Mouse (Mus musculus): Measurements from ENCODE around the gene Nkd1. TPM values are rescaled to one million over a fixed set of nuclear protein-coding genes. Genes with fewer than 3 reads are reported as not detected.
A peak's percentile ranks its signal among the peaks of the same experiment; 100 is the strongest.

The Nkd1 gene
- polyA plus RNA-seq, 1 experiment: 68.5 TPM

- peak; percentile 26 for DNase-seq (ENCODE audit: low read depth)
- TF ChIP-seq CTCF (IDR thresholded peaks at IDR 0.05; ENCODE audit: borderline replicate concordance, extremely low read depth, insufficient read depth, insufficient read length) (no peak), POLR2A (IDR thresholded peaks at IDR 0.05; ENCODE audit: borderline replicate concordance, extremely low read depth, insufficient read depth, insufficient read length, poor library complexity, severe bottlenecking) (no peak)
Observed at GRCm38 (mm10) chr8:88521541-88522414, 624 bp downstream of the Nkd1 start.

GRCm38 (mm10) chr8:88522433-88523030 is 1.4 kb downstream of the Nkd1 start:
- peak; percentile 31 for DNase-seq (ENCODE audit: low read depth)
- TF ChIP-seq CTCF (IDR thresholded peaks at IDR 0.05; ENCODE audit: borderline replicate concordance, extremely low read depth, insufficient read depth, insufficient read length): no peak
- TF ChIP-seq POLR2A (IDR thresholded peaks at IDR 0.05; ENCODE audit: borderline replicate concordance, extremely low read depth, insufficient read depth, insufficient read length, poor library complexity, severe bottlenecking): no peak

GRCm38 (mm10) chr8:88523621-88524020 is 2.5 kb downstream of the Nkd1 start:
- peak; percentile 26 for DNase-seq (ENCODE audit: low read depth)
- TF ChIP-seq CTCF (IDR thresholded peaks at IDR 0.05; ENCODE audit: borderline replicate concordance, extremely low read depth, insufficient read depth, insufficient read length): no peak
- no peak for TF ChIP-seq POLR2A (IDR thresholded peaks at IDR 0.05; ENCODE audit: borderline replicate concordance, extremely low read depth, insufficient read depth, insufficient read length, poor library complexity, severe bottlenecking)

- DNase-seq (ENCODE audit: low read depth): peak; percentile 45
- no peak for TF ChIP-seq CTCF (IDR thresholded peaks at IDR 0.05; ENCODE audit: borderline replicate concordance, extremely low read depth, insufficient read depth, insufficient read length)
- no peak for TF ChIP-seq POLR2A (IDR thresholded peaks at IDR 0.05; ENCODE audit: borderline replicate concordance, extremely low read depth, insufficient read depth, insufficient read length, poor library complexity, severe bottlenecking)
Observed at GRCm38 (mm10) chr8:88524132-88524531, 3.0 kb downstream of the Nkd1 start.

GRCm38 (mm10) chr8:88524851-88525250 is 3.7 kb downstream of the Nkd1 start:
- no peak for TF ChIP-seq CTCF (IDR thresholded peaks at IDR 0.05; ENCODE audit: borderline replicate concordance, extremely low read depth, insufficient read depth, insufficient read length)
- TF ChIP-seq POLR2A (IDR thresholded peaks at IDR 0.05; ENCODE audit: borderline replicate concordance, extremely low read depth, insufficient read depth, insufficient read length, poor library complexity, severe bottlenecking): no peak
- no peak for DNase-seq (ENCODE audit: low read depth)

- TF ChIP-seq CTCF (IDR thresholded peaks at IDR 0.05; ENCODE audit: borderline replicate concordance, extremely low read depth, insufficient read depth, insufficient read length) (no peak), POLR2A (IDR thresholded peaks at IDR 0.05; ENCODE audit: borderline replicate concordance, extremely low read depth, insufficient read depth, insufficient read length, poor library complexity, severe bottlenecking) (no peak)
- peak; percentile 32 for DNase-seq (ENCODE audit: low read depth)
Observed at GRCm38 (mm10) chr8:88526296-88526695, 5.1 kb downstream of the Nkd1 start.

- TF ChIP-seq POLR2A (IDR thresholded peaks at IDR 0.05; ENCODE audit: borderline replicate concordance, extremely low read depth, insufficient read depth, insufficient read length, poor library complexity, severe bottlenecking): no peak
- no peak for TF ChIP-seq CTCF (IDR thresholded peaks at IDR 0.05; ENCODE audit: borderline replicate concordance, extremely low read depth, insufficient read depth, insufficient read length)
- no peak for DNase-seq (ENCODE audit: low read depth)
Observed at GRCm38 (mm10) chr8:88528186-88528585, 7.0 kb downstream of the Nkd1 start.

- no peak for TF ChIP-seq CTCF (IDR thresholded peaks at IDR 0.05; ENCODE audit: borderline replicate concordance, extremely low read depth, insufficient read depth, insufficient read length)
- no peak for TF ChIP-seq POLR2A (IDR thresholded peaks at IDR 0.05; ENCODE audit: borderline replicate concordance, extremely low read depth, insufficient read depth, insufficient read length, poor library complexity, severe bottlenecking)
- DNase-seq (ENCODE audit: low read depth): no peak
Observed at GRCm38 (mm10) chr8:88529798-88530197, 8.6 kb downstream of the Nkd1 start.

GRCm38 (mm10) chr8:88537081-88537480 is 15.9 kb downstream of the Nkd1 start:
- DNase-seq (ENCODE audit: low read depth): no peak
- no peak for TF ChIP-seq CTCF (IDR thresholded peaks at IDR 0.05; ENCODE audit: borderline replicate concordance, extremely low read depth, insufficient read depth, insufficient read length)
- TF ChIP-seq POLR2A (IDR thresholded peaks at IDR 0.05; ENCODE audit: borderline replicate concordance, extremely low read depth, insufficient read depth, insufficient read length, poor library complexity, severe bottlenecking): no peak

- peak; percentile 32 for DNase-seq (ENCODE audit: low read depth)
- no peak for TF ChIP-seq CTCF (IDR thresholded peaks at IDR 0.05; ENCODE audit: borderline replicate concordance, extremely low read depth, insufficient read depth, insufficient read length)
- no peak for TF ChIP-seq POLR2A (IDR thresholded peaks at IDR 0.05; ENCODE audit: borderline replicate concordance, extremely low read depth, insufficient read depth, insufficient read length, poor library complexity, severe bottlenecking)
Observed at GRCm38 (mm10) chr8:88537998-88538975, 17.1 kb downstream of the Nkd1 start.

- DNase-seq (ENCODE audit: low read depth): no peak
- no peak for TF ChIP-seq CTCF (IDR thresholded peaks at IDR 0.05; ENCODE audit: borderline replicate concordance, extremely low read depth, insufficient read depth, insufficient read length)
Observed at GRCm38 (mm10) chr8:88538976-88539371, 17.8 kb downstream of the Nkd1 start.

All from brain, embryonic 14.5 days (tissue).